Mouse (Mus musculus) embryonic facial prominence, embryonic 11.5 days (tissue): ENCODE results near the gene Sgms1. TPM values are rescaled to one million over a fixed set of nuclear protein-coding genes. Genes with fewer than 3 reads are reported as not detected.
A peak's percentile ranks its signal among the peaks of the same experiment; 100 is the strongest.

Experiments
- ATAC-seq: fragments of 200-750 bp; cut with Nextera tagmentation; replicated peaks from 2 replicates; pipeline ENCODE4 v1.8.0; 2017; ENCODE audit warnings: low read depth; ENCODE audit not compliant: insufficient number of reproducible peaks, low FRiP score, low TSS enrichment
- DNase-seq: peaks from one replicate; pipeline ENCODE4 v3.0.0-alpha.2; 2015; ENCODE audit warnings: low spot score
- H3K27ac ChIP-seq: fragments of 300-500 bp; sonication (generic); replicated peaks from 2 replicates; pipeline ENCODE4 v1.5.1; 2014; ENCODE audit warnings: mild to moderate bottlenecking, low read depth, low read length, control low read depth
- H3K27me3 ChIP-seq: fragments of 300-500 bp; sonication (generic); 2 replicates; pipeline ENCODE4 v1.6.1; 2014; ENCODE audit warnings: mild to moderate bottlenecking, low read length, moderate library complexity, mixed read lengths; ENCODE audit not compliant: control insufficient read depth, insufficient read depth
- H3K36me3 ChIP-seq: fragments of 300-500 bp; sonication (generic); replicated peaks from 2 replicates; pipeline ENCODE4 v1.6.1; 2014; ENCODE audit warnings: low read depth, mild to moderate bottlenecking, low read length, moderate library complexity, mixed read lengths; ENCODE audit not compliant: control insufficient read depth, insufficient read depth
- H3K4me1 ChIP-seq: fragments of 300-500 bp; sonication (generic); 2 replicates; pipeline ENCODE4 v1.6.1; 2014; ENCODE audit warnings: low read length, mixed read lengths; ENCODE audit not compliant: control insufficient read depth, insufficient read depth
- H3K4me2 ChIP-seq: fragments of 300-500 bp; sonication (generic); 2 replicates; pipeline ENCODE4 v1.6.1; 2014; ENCODE audit warnings: low read depth, mild to moderate bottlenecking, control low read depth, low read length, moderate library complexity
- H3K4me3 ChIP-seq: fragments of 300-500 bp; sonication (generic); 2 replicates; pipeline ENCODE4 v1.5.1; 2014; ENCODE audit warnings: low read depth, low read length, control low read depth
- H3K9ac ChIP-seq: fragments of 300-500 bp; sonication (generic); replicated peaks from 2 replicates; pipeline ENCODE4 v1.6.1; 2014; ENCODE audit warnings: mild to moderate bottlenecking, control low read depth, low read length
- H3K9me3 ChIP-seq: fragments of 300-500 bp; sonication (generic); replicated peaks from 2 replicates; pipeline ENCODE4 v1.6.1; 2016; ENCODE audit warnings: mild to moderate bottlenecking, low read length, inconsistent platforms, mixed read lengths; ENCODE audit not compliant: control insufficient read depth
- WGBS: fragments of 180-500 bp; shearing (Covaris S2); extraction: QIAGEN DNeasy Blood & Tissue Kit; methylation state at CpG from one replicate; pipeline ENCODE4 v1.1.7; 2014; 5-methylcytosine and 5-hydroxymethylcytosine counted together
- polyA plus RNA-seq: library from polyadenylated mRNA; unstranded; fragments of >200 nt; fragmentation: Nextera tagmentation; extraction: Ambion mirVana; gene quantifications from 2 replicates; pipeline ENCODE4 v1.2.1, GENCODE M21; 2014

The Sgms1 gene
- polyA plus RNA-seq, 1 experiment from 2014 or later = 12.2 TPM

DNA sequence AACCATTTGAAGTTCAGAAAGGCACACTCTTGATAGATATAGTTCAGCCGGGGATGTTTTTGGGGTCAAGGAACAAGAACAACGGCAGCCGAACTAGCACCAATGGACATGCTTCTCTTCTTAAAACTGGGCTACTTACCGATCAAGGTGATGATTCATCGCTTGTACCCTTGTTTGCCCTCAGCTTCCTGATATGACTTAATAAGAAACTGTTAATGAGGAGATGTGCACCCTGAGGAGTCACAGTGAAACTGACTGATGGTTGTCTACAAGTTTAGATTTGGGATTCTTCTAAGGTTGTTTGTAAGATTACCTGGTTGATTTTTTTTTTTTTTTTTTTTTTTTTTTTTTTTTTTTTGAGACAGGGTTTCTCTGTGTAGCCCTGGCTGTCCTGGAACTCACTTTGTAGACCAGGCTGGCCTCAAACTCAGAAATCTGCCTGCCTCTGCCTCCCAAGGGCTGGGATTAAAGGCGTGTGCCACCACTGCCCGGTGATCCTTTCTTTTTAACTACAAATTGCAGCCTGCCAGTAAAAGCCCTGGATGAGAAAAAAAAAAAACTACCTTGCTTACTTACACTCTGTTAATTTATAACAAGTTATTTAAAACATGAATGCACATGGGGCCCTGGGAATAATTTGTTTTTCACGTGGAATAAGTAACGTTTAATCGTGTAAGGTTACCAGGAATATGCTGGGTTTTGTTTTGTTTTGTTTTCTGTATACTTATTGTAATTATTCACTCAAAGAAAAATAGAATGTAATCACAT is 126.5 kb downstream of the Sgms1 start:
- H3K36me3 ChIP-seq = no peaks in the 10 kb centered on the region
- no peak overlapping the region for H3K4me2 ChIP-seq
- no peak overlapping the region for H3K9ac ChIP-seq
- no peak overlapping the region for H3K4me3 ChIP-seq
- no peak overlapping the region for H3K27ac ChIP-seq
- ATAC-seq = no peak
- 94% methylated on average over 10 of the region's 10 CpGs for WGBS
- H3K9me3 ChIP-seq = no peaks in the 10 kb centered on the region
- no peaks in the 10 kb centered on the region for H3K4me1 ChIP-seq
- H3K27me3 ChIP-seq = no peaks in the 10 kb centered on the region
- no peak for DNase-seq

DNA sequence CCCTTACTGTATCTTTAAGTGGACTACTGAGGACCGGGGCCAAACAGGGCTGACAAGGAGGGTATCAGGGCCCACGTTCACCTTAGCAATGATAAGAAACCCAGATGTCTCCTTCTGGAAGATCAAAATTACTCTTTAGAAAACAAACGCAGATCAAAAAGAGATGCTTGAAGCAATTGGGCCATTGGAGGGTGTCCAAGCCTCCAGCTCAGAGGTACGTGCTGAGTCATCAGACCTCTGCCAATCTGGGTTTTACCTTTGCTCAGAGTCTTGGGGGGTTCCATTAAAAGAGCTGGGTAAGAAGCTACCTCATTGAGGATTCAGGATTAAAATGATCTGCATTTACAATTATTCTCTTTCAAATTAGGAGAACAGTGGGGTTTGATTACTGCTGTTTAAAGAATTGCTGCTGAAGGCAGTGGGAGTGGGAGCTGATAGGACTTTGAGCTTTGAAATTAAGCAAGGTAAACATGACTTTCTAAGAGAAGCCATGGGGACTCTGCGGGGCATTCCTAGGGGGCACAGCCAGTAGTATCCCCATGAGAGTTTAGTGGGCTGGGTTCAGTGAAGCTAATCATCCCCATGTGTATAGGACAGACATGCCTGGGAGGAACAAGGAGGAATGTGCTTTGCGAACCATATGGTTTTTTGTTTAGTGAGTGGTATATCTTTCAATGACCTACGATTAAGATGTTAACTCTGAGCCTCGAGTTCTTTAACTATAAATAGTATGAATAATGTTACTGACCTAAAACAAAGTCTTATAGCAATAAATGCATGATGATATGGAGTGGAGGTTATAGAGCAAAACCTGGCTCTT is 128.4 kb downstream of the Sgms1 start:
- ATAC-seq = no peak
- Histone ChIP-seq H3K36me3 (no peaks in the 10 kb centered on the region), H3K9me3 (no peaks in the 10 kb centered on the region), H3K27me3 (no peaks in the 10 kb centered on the region), H3K27ac (no peak overlapping the region), H3K4me2 (no peak overlapping the region), H3K9ac (no peak overlapping the region), H3K4me1 (no peaks in the 10 kb centered on the region), H3K4me3 (no peak overlapping the region)
- DNase-seq = peak; percentile 49
- WGBS = 49% methylated on average over 8 of the region's 8 CpGs

GRCm38 (mm10) chr19:32259830-32260229 is 129.7 kb downstream of the Sgms1 start:
- no peak overlapping the region for H3K9ac ChIP-seq
- DNase-seq = no peak
- H3K9me3 ChIP-seq = no peaks in the 10 kb centered on the region
- no peaks in the 10 kb centered on the region for H3K36me3 ChIP-seq
- H3K4me3 ChIP-seq = no peak overlapping the region
- no peaks in the 10 kb centered on the region for H3K27me3 ChIP-seq
- no peak overlapping the region for H3K27ac ChIP-seq
- no peak for ATAC-seq
- WGBS = 91% methylated on average over 2 of the region's 2 CpGs
- H3K4me1 ChIP-seq = no peaks in the 10 kb centered on the region
- H3K4me2 ChIP-seq = no peak overlapping the region

- no peaks in the 10 kb centered on the region for H3K9me3 ChIP-seq
- WGBS = 72% methylated on average over 4 of the region's 4 CpGs
- H3K27me3 ChIP-seq = no peaks in the 10 kb centered on the region
- no peaks in the 10 kb centered on the region for H3K36me3 ChIP-seq
- ATAC-seq (no peak), DNase-seq (no peak)
- H3K4me3 ChIP-seq = no peak overlapping the region
- no peak overlapping the region for H3K4me2 ChIP-seq
- no peak overlapping the region for H3K27ac ChIP-seq
- H3K9ac ChIP-seq = no peak overlapping the region
- H3K4me1 ChIP-seq = no peaks in the 10 kb centered on the region
Measured at GRCm38 (mm10) chr19:32259048-32259447, 130.5 kb downstream of the Sgms1 start.

GRCm38 (mm10) chr19:32258146-32258545 is 131.4 kb downstream of the Sgms1 start:
- no peaks in the 10 kb centered on the region for H3K36me3 ChIP-seq
- ATAC-seq = no peak
- no peaks in the 10 kb centered on the region for H3K4me1 ChIP-seq
- no peaks in the 10 kb centered on the region for H3K27me3 ChIP-seq
- H3K4me3 ChIP-seq = no peak overlapping the region
- H3K9me3 ChIP-seq = no peaks in the 10 kb centered on the region
- no peak overlapping the region for H3K4me2 ChIP-seq
- no peak for DNase-seq
- WGBS = 83% methylated on average over 5 of the region's 5 CpGs
- no peak overlapping the region for H3K27ac ChIP-seq
- H3K9ac ChIP-seq = no peak overlapping the region

- H3K4me2 ChIP-seq = no peak overlapping the region
- no peaks in the 10 kb centered on the region for H3K4me1 ChIP-seq
- no peaks in the 10 kb centered on the region for H3K27me3 ChIP-seq
- no peaks in the 10 kb centered on the region for H3K9me3 ChIP-seq
- no peak overlapping the region for H3K9ac ChIP-seq
- ATAC-seq = no peak
- no peak for DNase-seq
- WGBS = 92% methylated on average over 3 of the region's 3 CpGs
- H3K4me3 ChIP-seq = no peak overlapping the region
- H3K27ac ChIP-seq = no peak overlapping the region
- H3K36me3 ChIP-seq = no peaks in the 10 kb centered on the region
Measured at GRCm38 (mm10) chr19:32257616-32258015, 131.9 kb downstream of the Sgms1 start.

DNA sequence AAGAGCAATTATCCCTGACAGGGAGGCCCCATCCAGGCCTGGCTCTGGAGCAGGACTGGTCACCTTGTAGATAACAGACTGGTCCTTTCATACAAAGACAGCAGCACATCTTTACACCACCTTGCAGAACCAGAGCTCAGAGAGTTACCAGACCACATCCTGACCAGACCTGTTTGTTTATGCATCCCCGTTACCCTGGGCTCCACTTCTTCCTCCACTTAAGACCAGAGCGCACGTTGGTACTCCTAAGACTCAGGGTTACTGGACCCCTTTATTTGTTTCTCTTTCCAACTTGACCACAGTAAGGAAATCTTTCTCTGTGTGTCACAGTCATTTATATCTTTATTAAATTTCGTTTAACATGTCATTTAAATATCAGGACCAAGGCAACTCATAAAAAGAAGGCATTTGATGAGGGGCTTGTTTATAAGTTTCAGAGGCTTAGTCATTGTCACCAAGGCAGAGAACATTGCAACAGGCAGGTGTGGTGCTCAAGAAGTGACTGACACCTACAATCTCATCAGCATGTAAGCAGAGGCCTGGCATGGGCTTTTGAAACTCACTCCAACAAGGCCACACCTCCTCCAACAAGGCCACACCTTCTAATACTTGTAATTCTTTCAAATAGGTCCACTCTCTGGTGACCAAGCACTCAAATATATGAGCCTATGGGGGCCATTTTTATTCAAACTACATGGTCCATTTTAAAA is 132.7 kb downstream of the Sgms1 start:
- DNase-seq (no peak), ATAC-seq (no peak)
- Histone ChIP-seq H3K9ac (no peak overlapping the region), H3K4me1 (no peaks in the 10 kb centered on the region), H3K4me3 (no peak overlapping the region), H3K36me3 (no peaks in the 10 kb centered on the region), H3K27ac (no peak overlapping the region), H3K4me2 (no peak overlapping the region), H3K9me3 (no peaks in the 10 kb centered on the region), H3K27me3 (no peaks in the 10 kb centered on the region)
- WGBS = 57% methylated on average over 4 of the region's 4 CpGs
